Mouse (Mus musculus) embryonic facial prominence, embryonic 13.5 days (tissue): ENCODE results near the gene Klhl7. TPM values are rescaled to one million over a fixed set of nuclear protein-coding genes. Genes with fewer than 3 reads are reported as not detected.

Source experiments
- ATAC-seq: fragments of 200-750 bp; cut with Nextera tagmentation; 2 replicates; pipeline ENCODE4 v1.8.0; 2017; ENCODE audit warnings: low read depth; ENCODE audit not compliant: insufficient number of reproducible peaks, insufficient read depth, low FRiP score, low TSS enrichment
- H3K27ac ChIP-seq: fragments of 300-500 bp; sonication (generic); 2 replicates; pipeline ENCODE4 v1.5.1; 2015; ENCODE audit warnings: moderate library complexity, mild to moderate bottlenecking, inconsistent platforms
- H3K27me3 ChIP-seq: fragments of 300-500 bp; sonication (generic); 2 replicates; pipeline ENCODE4 v1.6.1; 2015; ENCODE audit warnings: mild to moderate bottlenecking, inconsistent platforms
- H3K36me3 ChIP-seq: fragments of 300-500 bp; sonication (generic); 2 replicates; pipeline ENCODE4 v1.6.1; 2015; ENCODE audit warnings: mild to moderate bottlenecking, inconsistent platforms
- H3K4me1 ChIP-seq: fragments of 300-500 bp; sonication (generic); 2 replicates; pipeline ENCODE4 v1.6.1; 2015; ENCODE audit warnings: inconsistent platforms
- H3K4me2 ChIP-seq: fragments of 300-500 bp; sonication (generic); 2 replicates; pipeline ENCODE4 v1.6.1; 2015; ENCODE audit warnings: moderate library complexity, mild to moderate bottlenecking, inconsistent platforms
- H3K4me3 ChIP-seq: fragments of 300-500 bp; sonication (generic); 2 replicates; pipeline ENCODE4 v1.5.1; 2015; ENCODE audit warnings: mild to moderate bottlenecking, inconsistent platforms
- H3K9ac ChIP-seq: fragments of 300-500 bp; sonication (generic); 2 replicates; pipeline ENCODE4 v1.6.1; 2015; ENCODE audit warnings: mild to moderate bottlenecking, inconsistent platforms
- H3K9me3 ChIP-seq: fragments of 300-500 bp; sonication (generic); 2 replicates; pipeline ENCODE4 v1.6.1; 2016; ENCODE audit warnings: inconsistent platforms
- WGBS: fragments of 180-500 bp; shearing (Covaris S2); methylation state at CpG from one replicate; pipeline ENCODE4 v1.1.7; 2015; ENCODE audit warnings: mixed read lengths; 5-methylcytosine and 5-hydroxymethylcytosine counted together
- polyA plus RNA-seq: library from polyadenylated mRNA; unstranded; fragments of >200 nt; fragmentation: Nextera tagmentation; extraction: Ambion mirVana; gene quantifications from 2 replicates; pipeline ENCODE4 v1.2.1, GENCODE M21; 2015

Klhl7 gene
- polyA plus RNA-seq, 1 experiment from 2014 or later, result 58.0 TPM

DNA sequence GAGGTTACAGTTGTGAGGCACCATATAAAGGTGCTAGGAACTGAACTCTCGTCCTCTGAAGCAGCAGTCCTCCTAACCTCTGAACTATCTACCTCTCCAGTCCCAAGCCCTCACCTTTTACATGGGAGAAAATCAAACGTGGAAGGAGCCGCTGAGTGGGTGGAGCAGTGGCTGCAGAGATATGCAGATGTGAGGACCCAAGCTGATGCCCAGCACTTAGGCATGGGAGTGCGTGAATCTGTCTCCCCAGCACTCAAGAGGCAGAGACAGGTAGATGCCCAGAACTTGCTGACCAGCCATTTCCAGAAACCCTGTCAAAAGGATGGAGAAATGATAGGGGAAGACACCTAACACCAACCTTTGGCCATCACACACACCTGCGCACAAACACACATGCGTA lies 82.7 kb downstream of the Klhl7 start:
- no peaks in the 10 kb centered on the region for H3K27me3 ChIP-seq
- no peak overlapping the region for H3K27ac ChIP-seq
- peaks cover 8% of the 10 kb centered on the region; the same call in 1 of the 2 replicates for H3K9me3 ChIP-seq
- no peak overlapping the region for H3K4me2 ChIP-seq
- H3K4me3 ChIP-seq, result no peak overlapping the region
- no peak for ATAC-seq
- H3K36me3 ChIP-seq, result peaks cover 55% of the 10 kb centered on the region
- 93% methylated on average over 6 of the region's 6 CpGs for WGBS
- H3K9ac ChIP-seq, result no peak overlapping the region
- H3K4me1 ChIP-seq, result no peaks in the 10 kb centered on the region

DNA sequence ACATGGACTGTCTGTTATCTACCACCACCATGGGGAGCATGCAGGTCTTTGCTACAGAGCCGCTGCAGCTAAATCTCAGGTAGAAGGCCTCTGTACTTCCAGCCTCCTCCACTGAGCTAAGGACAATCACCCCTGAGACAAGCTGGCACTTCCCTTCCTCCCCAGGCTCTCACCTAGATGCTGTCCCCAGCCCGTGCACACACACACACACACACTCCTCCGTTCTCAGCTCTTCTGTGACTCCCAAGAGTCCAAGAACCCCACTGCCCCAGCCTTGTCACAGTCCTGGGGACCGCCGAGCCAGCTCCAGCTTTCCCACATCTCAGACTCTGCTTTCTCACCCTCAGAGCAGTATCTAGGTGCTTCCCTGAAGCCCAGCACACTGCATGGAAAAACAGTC lies 83.6 kb downstream of the Klhl7 start:
- Histone ChIP-seq H3K4me2 (no peak overlapping the region), H3K36me3 (peaks cover 49% of the 10 kb centered on the region), H3K4me3 (no peak overlapping the region), H3K9ac (no peak overlapping the region), H3K27me3 (no peaks in the 10 kb centered on the region), H3K9me3 (peaks cover 8% of the 10 kb centered on the region; the same call in 1 of the 2 replicates), H3K27ac (no peak overlapping the region), H3K4me1 (no peaks in the 10 kb centered on the region)
- ATAC-seq, result no peak
- 94% methylated on average over 5 of the region's 5 CpGs for WGBS

DNA sequence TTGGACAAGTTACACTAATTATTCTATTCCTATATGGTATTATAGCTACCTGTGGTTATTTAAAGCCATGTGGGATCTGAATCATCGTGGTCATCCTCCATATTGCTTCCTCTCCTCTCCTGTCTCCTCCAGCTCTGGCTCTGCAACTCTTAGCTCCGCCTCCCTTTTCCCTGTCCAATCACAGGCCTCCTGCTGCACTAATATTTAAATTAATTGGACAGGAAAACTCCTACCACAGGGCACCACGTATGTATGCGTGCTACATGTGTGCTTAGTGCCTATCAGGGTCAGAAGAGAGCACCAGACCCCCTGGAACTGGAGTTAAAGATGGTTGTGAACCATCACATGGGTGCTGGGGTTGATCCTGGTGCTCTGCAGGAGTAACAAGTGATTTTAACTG lies 88.1 kb downstream of the Klhl7 start:
- Histone ChIP-seq H3K36me3 (peaks cover 21% of the 10 kb centered on the region), H3K4me2 (no peak overlapping the region), H3K4me1 (no peaks in the 10 kb centered on the region), H3K4me3 (no peak overlapping the region), H3K9me3 (peaks cover 8% of the 10 kb centered on the region; the same call in 1 of the 2 replicates), H3K27ac (no peak overlapping the region), H3K9ac (no peak overlapping the region), H3K27me3 (no peaks in the 10 kb centered on the region)
- WGBS, result 76% methylated on average over 4 of the region's 4 CpGs
- no peak for ATAC-seq

DNA sequence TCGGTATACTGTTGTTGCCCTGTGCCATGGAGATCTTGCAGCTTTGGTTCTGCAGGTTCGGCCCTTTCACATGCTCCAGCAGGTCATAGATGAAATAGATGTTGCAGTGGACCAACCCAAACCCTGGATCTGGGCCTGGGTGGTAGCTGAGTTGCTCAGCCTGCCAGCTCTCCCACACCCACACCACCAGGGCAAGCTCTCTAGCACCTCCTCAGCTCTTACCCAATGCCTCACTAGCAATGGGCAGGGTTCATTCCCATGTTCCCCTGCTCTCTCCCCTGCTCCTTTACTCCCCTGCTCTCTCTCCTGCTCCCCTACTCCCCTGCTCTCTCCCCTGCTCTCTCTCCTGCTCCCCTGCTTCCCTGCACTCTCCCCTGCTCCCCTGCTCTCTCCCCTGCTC lies 91.4 kb downstream of the Klhl7 start:
- no peaks in the 10 kb centered on the region for H3K9me3 ChIP-seq
- no peaks in the 10 kb centered on the region for H3K4me1 ChIP-seq
- no peak for ATAC-seq
- H3K9ac ChIP-seq, result no peak overlapping the region
- H3K27ac ChIP-seq, result no peak overlapping the region
- H3K27me3 ChIP-seq, result no peaks in the 10 kb centered on the region
- no peaks in the 10 kb centered on the region for H3K36me3 ChIP-seq
- no peak overlapping the region for H3K4me2 ChIP-seq
- no peak overlapping the region for H3K4me3 ChIP-seq
- WGBS, result 81% methylated on average over 2 of the region's 2 CpGs

DNA sequence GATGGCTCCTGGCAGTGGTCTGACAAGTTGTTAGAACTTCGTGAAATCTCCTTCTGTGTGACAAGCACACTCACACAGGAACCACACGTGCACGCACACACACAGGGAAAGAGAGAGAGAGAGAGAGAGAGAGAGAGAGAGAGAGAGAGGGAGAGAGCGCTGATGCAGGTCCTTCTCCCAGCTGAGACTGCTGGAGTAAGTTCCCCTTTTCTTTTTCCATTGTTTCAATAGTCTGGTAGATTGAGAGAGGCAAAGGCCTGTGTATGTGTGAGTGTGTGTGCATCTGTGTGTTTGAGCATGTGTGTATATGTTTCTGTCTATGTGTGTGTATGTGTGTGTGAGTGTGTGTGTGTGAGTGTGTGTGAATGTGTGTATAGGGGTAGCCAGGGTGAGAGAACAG lies 100.6 kb downstream of the Klhl7 start:
- Histone ChIP-seq H3K4me2 (no peak overlapping the region), H3K4me3 (no peak overlapping the region), H3K9me3 (no peaks in the 10 kb centered on the region), H3K36me3 (no peaks in the 10 kb centered on the region), H3K27me3 (no peaks in the 10 kb centered on the region), H3K9ac (no peak overlapping the region), H3K27ac (no peak overlapping the region), H3K4me1 (no peaks in the 10 kb centered on the region)
- 84% methylated on average over 4 of the region's 4 CpGs for WGBS
- ATAC-seq, result no peak

DNA sequence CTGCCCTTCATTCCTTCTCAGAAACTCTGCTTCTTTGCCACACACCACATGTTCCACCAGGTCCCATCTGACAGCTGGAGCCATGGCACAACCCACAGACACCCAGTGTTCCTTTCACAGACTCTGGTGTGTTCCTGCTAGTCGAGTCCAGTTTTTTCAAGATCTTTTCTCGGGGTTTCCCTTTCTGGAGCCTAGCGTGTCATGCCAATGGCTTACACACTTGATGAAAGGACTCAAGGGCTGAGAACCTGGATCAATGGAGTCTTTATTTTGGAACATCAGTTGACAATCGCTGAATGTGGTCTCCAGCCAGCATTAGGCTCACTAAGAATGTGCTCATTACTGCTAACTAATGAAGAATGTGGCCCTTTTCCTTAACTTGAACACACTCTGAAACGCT lies 102.1 kb downstream of the Klhl7 start:
- no peak overlapping the region for H3K4me2 ChIP-seq
- 65% methylated on average over 5 of the region's 5 CpGs for WGBS
- H3K9me3 ChIP-seq, result no peaks in the 10 kb centered on the region
- no peak overlapping the region for H3K9ac ChIP-seq
- no peak for ATAC-seq
- no peaks in the 10 kb centered on the region for H3K27me3 ChIP-seq
- no peak overlapping the region for H3K27ac ChIP-seq
- H3K4me3 ChIP-seq, result no peak overlapping the region
- H3K4me1 ChIP-seq, result no peaks in the 10 kb centered on the region
- no peaks in the 10 kb centered on the region for H3K36me3 ChIP-seq

DNA sequence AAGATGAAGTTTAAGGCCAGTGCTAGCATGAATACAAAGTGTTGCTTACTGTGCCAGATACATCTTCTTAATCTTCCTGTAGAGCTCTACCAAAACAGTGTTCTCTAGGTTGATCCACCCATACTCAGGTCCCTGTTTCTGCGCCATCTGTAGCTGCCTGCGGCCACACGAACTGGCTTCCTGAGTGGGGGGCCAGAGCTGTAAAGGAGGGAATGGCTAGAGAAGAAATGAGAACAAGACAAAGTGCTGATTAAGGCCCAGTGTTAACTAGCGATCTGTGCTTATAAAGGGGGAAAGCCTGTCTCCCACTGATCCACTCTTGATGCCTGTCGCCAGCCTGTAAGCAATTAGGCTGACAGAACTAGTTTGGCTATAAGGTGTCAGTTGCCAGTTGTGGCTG lies 102.9 kb downstream of the Klhl7 start:
- Histone ChIP-seq H3K9me3 (no peaks in the 10 kb centered on the region), H3K9ac (no peak overlapping the region), H3K4me1 (no peaks in the 10 kb centered on the region), H3K4me3 (no peak overlapping the region), H3K36me3 (no peaks in the 10 kb centered on the region), H3K27ac (no peak overlapping the region), H3K4me2 (no peak overlapping the region), H3K27me3 (no peaks in the 10 kb centered on the region)
- 71% methylated on average over 5 of the region's 5 CpGs for WGBS
- no peak for ATAC-seq

DNA sequence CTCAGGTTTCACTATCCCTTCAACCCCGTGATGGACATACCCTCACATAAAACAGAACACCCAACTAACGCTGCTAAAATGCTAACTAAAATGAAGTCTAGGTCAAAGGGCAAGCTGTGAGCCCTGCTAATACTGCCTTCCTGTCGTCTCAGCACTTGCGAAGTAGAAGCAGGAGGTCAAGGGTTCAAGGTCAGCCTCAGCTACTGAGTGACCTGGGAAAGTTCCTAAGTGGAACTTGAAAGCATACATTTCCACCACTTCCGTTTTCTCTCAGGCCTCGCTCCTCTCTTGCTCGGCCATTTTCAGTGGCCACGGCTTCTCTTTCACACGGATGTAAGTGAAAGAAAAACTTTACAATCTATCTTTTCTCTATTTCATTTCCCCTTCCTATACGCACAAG lies 107.6 kb downstream of the Klhl7 start:
- Histone ChIP-seq H3K9me3 (no peaks in the 10 kb centered on the region), H3K4me2 (no peak overlapping the region), H3K9ac (no peak overlapping the region), H3K4me1 (no peaks in the 10 kb centered on the region), H3K4me3 (no peak overlapping the region), H3K36me3 (no peaks in the 10 kb centered on the region), H3K27me3 (no peaks in the 10 kb centered on the region), H3K27ac (no peak overlapping the region)
- ATAC-seq, result no peak
- 67% methylated on average over 10 of the region's 10 CpGs for WGBS

DNA sequence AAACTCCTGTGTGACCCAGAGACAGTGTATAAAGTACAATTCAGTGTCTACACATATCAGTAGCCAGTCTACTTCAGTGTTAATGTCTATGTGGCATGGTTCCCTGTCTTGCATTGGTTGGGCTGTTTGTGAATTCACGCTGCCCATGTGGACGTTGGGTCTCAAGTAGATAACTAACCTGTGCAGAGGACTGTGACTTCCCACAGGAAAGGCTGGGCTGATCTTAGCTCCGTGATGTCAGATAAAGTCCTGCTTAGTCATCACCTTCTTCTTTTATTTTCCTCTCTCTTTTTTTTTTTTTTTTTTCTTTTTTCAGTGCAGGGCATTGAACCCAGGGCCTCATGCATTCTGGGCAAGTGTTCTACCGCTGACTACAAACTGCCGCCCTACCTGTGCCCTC lies 108.1 kb downstream of the Klhl7 start:
- 91% methylated on average over 5 of the region's 5 CpGs for WGBS
- Histone ChIP-seq H3K27ac (no peak overlapping the region), H3K36me3 (no peaks in the 10 kb centered on the region), H3K4me3 (no peak overlapping the region), H3K4me2 (no peak overlapping the region), H3K9me3 (no peaks in the 10 kb centered on the region), H3K27me3 (no peaks in the 10 kb centered on the region), H3K9ac (no peak overlapping the region), H3K4me1 (no peaks in the 10 kb centered on the region)
- no peak for ATAC-seq

Other genes with a start within 250 kb of the Klhl7 start
- gene Fam126a, start 69.9 kb upstream of the Klhl7 start, polyA plus RNA-seq, result 27.1 and 30.0 TPM in 2 replicates
- 20.2 and 21.0 TPM in 2 replicates for gene Nupl2, start 64.4 kb downstream of the Klhl7 start, polyA plus RNA-seq